Mouse (Mus musculus) layer of hippocampus, adult 2 months (tissue): ENCODE results near the gene Ephb1. TPM values are rescaled to one million over a fixed set of nuclear protein-coding genes. Genes with fewer than 3 reads are reported as not detected.

Source experiments
- DNase-seq, 2 experiments: peaks; one replicate each; pipeline ENCODE4 v3.0.0; 2022; ENCODE audit warnings: low spot score in 2 of 2
- H3K27ac ChIP-seq: fragments of 200-600 bp; 2 replicates; pipeline ENCODE4 v1.8.1; 2022
- H3K4me3 ChIP-seq: fragments of 200-600 bp; 2 replicates; pipeline ENCODE4 v1.8.1; 2022; ENCODE audit warnings: mild to moderate bottlenecking
- CTCF ChIP-seq: fragments of 200-600 bp; conservative IDR thresholded peaks from 2 replicates; pipeline ENCODE4 v1.8.1; 2022; ENCODE audit warnings: antibody characterized with exemption, mild to moderate bottlenecking, moderate library complexity
- total RNA-seq, 2 experiments: library from RNA; stranded (reverse); gene quantifications; 2 replicates each; pipeline ENCODE4 v1.2.3; 2021

Gene Ephb1
- total RNA-seq, 2 experiments from 2014 or later, result 23.5 to 26.3 TPM

DNA sequence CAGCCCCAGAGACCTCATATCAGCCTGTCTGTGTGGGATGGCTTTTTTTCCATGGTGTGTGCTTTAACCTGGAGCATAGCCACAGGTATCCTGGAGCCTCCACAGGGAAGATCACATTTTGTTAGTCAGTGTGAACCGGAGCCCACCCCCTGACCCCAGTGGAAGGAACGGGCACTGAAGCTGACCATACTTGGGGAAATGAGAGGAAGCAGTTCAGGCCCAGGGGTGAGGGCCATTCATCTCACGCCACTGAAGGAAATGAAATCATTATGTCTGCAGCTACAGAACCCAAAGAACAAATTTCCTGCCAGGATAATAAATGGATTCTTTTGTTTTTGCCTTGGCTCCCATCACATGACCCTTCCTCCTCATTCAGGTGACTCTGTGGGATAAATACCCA lies 44.1 kb downstream of the Ephb1 start:
- TF ChIP-seq CTCF, result no peak
- DNase-seq, result no peak
- Histone ChIP-seq H3K4me3 (no peak overlapping the region), H3K27ac (no peak overlapping the region; the same call in 1 of the 2 replicates)

DNA sequence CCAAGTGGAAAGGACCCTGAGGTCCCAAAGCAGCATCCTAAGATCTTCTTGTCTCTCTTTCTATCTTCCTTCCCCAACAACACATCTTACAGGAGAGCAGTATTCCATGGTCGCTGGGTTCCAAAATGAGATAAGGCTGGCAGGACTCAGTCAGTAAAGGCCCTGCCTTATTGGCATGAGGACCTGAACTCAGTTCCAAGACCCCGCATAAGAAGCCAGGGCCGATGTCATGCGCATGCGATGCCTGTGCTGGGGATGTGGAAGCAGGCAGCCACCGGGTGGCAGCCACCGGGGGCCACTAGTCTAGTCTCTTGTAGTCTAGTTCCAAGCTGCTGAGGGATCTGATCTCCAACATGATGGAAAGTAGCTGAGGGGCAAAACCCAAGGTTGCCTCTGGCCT lies 45.2 kb downstream of the Ephb1 start:
- DNase-seq, result no peak
- TF ChIP-seq CTCF, result no peak

GRCm38 (mm10) chr9:102307656-102308055 lies 46.8 kb downstream of the Ephb1 start:
- H3K27ac ChIP-seq, result peak overlapping the region; percentile 59
- H3K4me3 ChIP-seq, result no peak overlapping the region
- TF ChIP-seq CTCF, result no peak
- no peak for DNase-seq

More for the DNA sequence above, 45.2 kb downstream of the Ephb1 start:
- H3K27ac ChIP-seq, result no peak overlapping the region
- H3K4me3 ChIP-seq, result no peak overlapping the region

DNA sequence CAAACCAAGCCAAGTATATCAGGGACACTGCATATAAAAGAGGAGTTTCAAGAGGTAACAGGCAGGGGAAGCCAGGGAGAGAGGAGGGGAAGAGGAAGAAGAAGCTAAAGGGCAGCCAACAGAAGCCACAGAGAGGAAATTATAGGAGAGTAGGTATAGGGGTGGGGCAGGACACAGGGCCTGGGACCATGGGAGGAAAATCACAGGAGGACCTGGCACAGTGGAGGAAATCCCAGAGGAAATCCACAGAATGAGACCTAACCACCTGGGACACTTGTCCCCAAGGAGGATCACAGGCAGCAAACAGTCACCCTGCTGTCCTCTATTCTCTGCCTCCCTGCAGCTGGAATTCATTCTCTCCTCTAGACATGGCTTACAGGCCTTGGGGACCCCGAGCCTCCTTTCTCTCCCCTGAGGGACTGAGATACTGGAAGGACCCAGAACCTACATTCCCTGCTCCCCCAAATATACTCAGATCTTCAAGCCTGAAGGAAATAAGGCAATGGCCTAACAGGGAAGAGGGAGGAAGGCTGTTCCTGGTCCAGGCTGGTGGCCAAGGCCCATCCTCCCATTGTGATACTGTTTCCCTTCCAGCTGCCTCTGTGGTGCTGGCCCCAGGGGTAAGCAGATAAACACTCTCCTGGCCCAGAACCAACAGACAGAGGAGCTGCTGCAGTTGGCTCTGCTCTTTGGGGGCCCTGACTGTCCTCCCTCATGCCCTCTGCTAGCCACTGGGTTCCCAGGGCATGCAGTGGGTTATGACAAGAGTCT lies 47.7 kb downstream of the Ephb1 start:
- H3K27ac ChIP-seq, result peak overlapping the region; percentile 59
- no peak for TF ChIP-seq CTCF
- no peak for DNase-seq
- H3K4me3 ChIP-seq, result no peak overlapping the region

GRCm38 (mm10) chr9:102305432-102306100 lies 48.9 kb downstream of the Ephb1 start:
- TF ChIP-seq CTCF, result no peak
- no peak for DNase-seq
- H3K4me3 ChIP-seq, result no peak overlapping the region
- peak overlapping the region; percentile 59 for H3K27ac ChIP-seq

DNA sequence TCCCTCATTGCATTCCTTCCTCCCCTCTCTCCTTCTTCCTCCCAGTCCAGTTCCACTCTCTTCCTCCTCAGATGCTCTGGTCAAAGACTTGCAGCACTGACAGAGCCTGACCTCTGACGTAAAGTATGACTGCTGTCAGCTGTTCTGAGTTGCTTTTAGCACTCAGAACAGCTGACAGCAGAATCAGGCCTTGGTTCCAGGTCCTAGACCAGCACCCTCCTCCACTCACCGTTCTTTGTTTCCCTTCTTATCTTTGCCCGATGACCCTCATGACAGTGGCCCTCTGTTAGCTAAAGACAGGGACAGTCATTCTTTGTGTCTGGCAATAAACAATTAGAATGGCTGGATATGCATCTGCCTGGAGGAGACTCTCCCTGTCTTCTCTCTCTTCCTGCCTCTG lies 49.7 kb downstream of the Ephb1 start:
- no peak overlapping the region for H3K4me3 ChIP-seq
- peak in 1 of 2 experiments; percentile 10 for DNase-seq

GRCm38 (mm10) chr9:102303882-102304281 lies 50.6 kb downstream of the Ephb1 start:
- DNase-seq, result no peak
- peak overlapping the region; percentile 68; the same call in 1 of the 2 replicates for H3K27ac ChIP-seq
- no peak overlapping the region for H3K4me3 ChIP-seq
- TF ChIP-seq CTCF, result no peak

More for the DNA sequence above, 49.7 kb downstream of the Ephb1 start:
- TF ChIP-seq CTCF, result no peak
- peak overlapping the region; percentile 68; the same call in 1 of the 2 replicates for H3K27ac ChIP-seq

- no peak overlapping the region for H3K4me3 ChIP-seq
- TF ChIP-seq CTCF, result no peak
- H3K27ac ChIP-seq, result no peak overlapping the region
- no peak for DNase-seq
Measured at GRCm38 (mm10) chr9:102300985-102301384, 53.5 kb downstream of the Ephb1 start.

GRCm38 (mm10) chr9:102298741-102299140 lies 55.8 kb downstream of the Ephb1 start:
- no peak for TF ChIP-seq CTCF
- Histone ChIP-seq H3K27ac (no peak overlapping the region), H3K4me3 (no peak overlapping the region)
- DNase-seq, result no peak

DNA sequence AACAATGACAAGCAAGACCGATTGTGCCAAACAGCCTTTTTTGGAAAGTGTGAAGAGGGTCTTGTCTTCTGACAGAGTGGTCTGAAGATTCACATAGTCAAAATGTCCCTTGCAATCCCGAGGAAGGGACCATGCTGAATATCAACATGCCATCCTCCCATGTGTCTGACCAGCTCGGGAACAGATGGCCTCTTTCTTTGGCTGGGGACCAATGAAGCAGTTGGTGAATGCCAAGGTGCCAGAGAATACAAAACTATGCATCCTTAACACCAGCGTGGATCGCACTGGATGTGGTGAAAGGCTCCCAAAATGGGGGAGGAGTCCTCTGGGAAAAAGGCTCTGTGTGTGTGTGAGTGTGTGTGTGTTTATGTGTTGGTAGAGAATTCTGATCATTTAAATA lies 56.5 kb downstream of the Ephb1 start:
- peak in 1 of 2 experiments; percentile 42 for DNase-seq
- Histone ChIP-seq H3K4me3 (no peak overlapping the region), H3K27ac (no peak overlapping the region)
- TF ChIP-seq CTCF, result no peak

DNA sequence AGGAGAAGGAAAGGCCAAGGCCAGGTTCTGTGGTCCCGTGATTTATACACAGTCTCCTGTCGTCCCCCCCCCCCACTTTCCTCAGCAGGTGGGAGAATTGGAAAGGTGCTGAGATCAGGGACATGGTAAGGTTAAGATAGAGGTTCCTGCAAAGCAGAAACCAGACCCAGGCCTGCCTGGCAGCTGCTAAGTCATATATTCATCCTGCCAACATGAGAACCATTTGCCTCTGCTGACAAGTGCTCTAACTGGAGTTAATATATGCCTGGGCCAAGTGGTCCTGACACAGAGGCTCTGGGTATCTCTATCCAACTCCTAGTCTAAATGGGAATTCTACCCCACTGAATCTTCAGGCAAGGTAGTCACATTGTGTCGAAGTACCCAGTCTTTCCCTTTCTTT lies 57.3 kb downstream of the Ephb1 start:
- no peak for TF ChIP-seq CTCF
- Histone ChIP-seq H3K4me3 (no peak overlapping the region), H3K27ac (no peak overlapping the region)
- no peak for DNase-seq

DNA sequence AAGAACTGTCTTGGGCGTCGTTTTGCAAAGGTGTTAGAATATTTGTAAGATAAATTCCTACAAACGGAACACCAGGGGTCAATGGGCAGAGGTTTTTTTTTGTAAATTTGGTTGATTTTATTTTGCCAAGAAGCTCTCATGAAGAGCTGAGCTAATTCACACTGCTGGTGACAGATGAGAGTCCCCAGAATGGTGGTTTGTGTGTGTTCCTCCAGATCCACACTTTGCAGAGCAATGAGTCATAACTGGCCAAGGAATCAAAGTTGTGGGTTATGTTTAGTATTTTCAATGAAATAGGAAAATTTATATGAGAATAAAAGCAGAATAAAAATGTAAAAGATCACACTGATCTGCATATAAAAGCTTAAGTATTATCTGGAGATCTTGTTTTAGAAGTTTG lies 60.9 kb downstream of the Ephb1 start:
- H3K27ac ChIP-seq, result no peak overlapping the region
- DNase-seq, result no peak
- TF ChIP-seq CTCF, result no peak
- H3K4me3 ChIP-seq, result no peak overlapping the region

GRCm38 (mm10) chr9:102291230-102291629 lies 63.3 kb downstream of the Ephb1 start:
- no peak for DNase-seq
- no peak overlapping the region for H3K4me3 ChIP-seq
- H3K27ac ChIP-seq, result no peak overlapping the region
- no peak for TF ChIP-seq CTCF

- no peak for TF ChIP-seq CTCF
- no peak for DNase-seq
- no peak overlapping the region for H3K27ac ChIP-seq
- H3K4me3 ChIP-seq, result no peak overlapping the region
Measured at GRCm38 (mm10) chr9:102288356-102288755, 66.1 kb downstream of the Ephb1 start.
